Mouse (Mus musculus) limb, embryonic 15.5 days (tissue): ENCODE data around the gene Ppp1r8. TPM values are rescaled to one million over a fixed set of nuclear protein-coding genes. Genes with fewer than 3 reads are reported as not detected.
A peak's percentile ranks its signal among the peaks of the same experiment; 100 is the strongest.

Experiments used
- ATAC-seq: fragments of 200-750 bp; cut with Nextera tagmentation; 2 replicates; pipeline ENCODE4 v1.8.0; 2017; ENCODE audit warnings: low read depth, moderate TSS enrichment; ENCODE audit not compliant: insufficient number of reproducible peaks, low FRiP score, low TSS enrichment
- H3K27ac ChIP-seq: fragments of 300-500 bp; sonication (generic); 2 replicates; pipeline ENCODE4 v1.5.1; 2015; ENCODE audit warnings: moderate library complexity, mild to moderate bottlenecking, inconsistent platforms
- H3K27me3 ChIP-seq: fragments of 300-500 bp; sonication (generic); 2 replicates; pipeline ENCODE4 v1.6.1; 2015; ENCODE audit warnings: inconsistent platforms
- H3K36me3 ChIP-seq: fragments of 300-500 bp; sonication (generic); 2 replicates; pipeline ENCODE4 v1.6.1; 2015; ENCODE audit warnings: inconsistent platforms
- H3K4me1 ChIP-seq: fragments of 300-500 bp; sonication (generic); 2 replicates; pipeline ENCODE4 v1.6.1; 2015; ENCODE audit warnings: inconsistent platforms
- H3K4me2 ChIP-seq: fragments of 300-500 bp; sonication (generic); 2 replicates; pipeline ENCODE4 v1.6.1; 2015; ENCODE audit warnings: mild to moderate bottlenecking, inconsistent platforms
- H3K4me3 ChIP-seq: fragments of 300-500 bp; sonication (generic); 2 replicates; pipeline ENCODE4 v1.5.1; 2015; ENCODE audit warnings: mild to moderate bottlenecking, inconsistent platforms
- H3K9ac ChIP-seq: fragments of 300-500 bp; sonication (generic); 2 replicates; pipeline ENCODE4 v1.6.1; 2015; ENCODE audit warnings: inconsistent platforms
- H3K9me3 ChIP-seq: fragments of 300-500 bp; sonication (generic); 2 replicates; pipeline ENCODE4 v1.6.1; 2016; ENCODE audit warnings: inconsistent platforms
- WGBS: fragments of 180-500 bp; shearing (Covaris S2); methylation state at CpG from one replicate; pipeline ENCODE4 v1.1.7; 2015; 5-methylcytosine and 5-hydroxymethylcytosine counted together
- polyA plus RNA-seq: library from polyadenylated mRNA; unstranded; fragments of >200 nt; fragmentation: Nextera tagmentation; extraction: Ambion mirVana; gene quantifications from 2 replicates; pipeline ENCODE4 v1.2.1, GENCODE M21; 2015

Ppp1r8 gene
- polyA plus RNA-seq: 40.2 and 51.9 TPM in 2 replicates

- no peaks in the 10 kb centered on the region for H3K27me3 ChIP-seq
- H3K27ac ChIP-seq: peak within 1 kb of the TSS; percentile 78
- H3K9ac ChIP-seq: peak within 1 kb of the TSS; percentile 84
- peaks cover 7% of the 10 kb centered on the region for H3K4me1 ChIP-seq
- ATAC-seq: peak; percentile 96
- H3K4me3 ChIP-seq: peak within 1 kb of the TSS; percentile 79
- peak within 1 kb of the TSS; percentile 66 for H3K4me2 ChIP-seq
- WGBS: under 1% methylated on average over 40 of the region's 40 CpGs
- no peaks in the 10 kb centered on the region for H3K9me3 ChIP-seq
- peaks cover 25% of the 10 kb centered on the region for H3K36me3 ChIP-seq
These were observed at the start of gene Ppp1r8 for GRCm38 (mm10) chr4:132842970-132843704. TSS of gene Ppp1r8 (minus strand) at chr4:132843169.

- peak overlapping the region; percentile 88 for H3K27ac ChIP-seq
- no peaks in the 10 kb centered on the region for H3K9me3 ChIP-seq
- WGBS: 7% methylated on average over 9 of the region's 9 CpGs
- peaks cover 18% of the 10 kb centered on the region for H3K4me1 ChIP-seq
- peaks cover 13% of the 10 kb centered on the region; the same call in 1 of the 2 replicates for H3K36me3 ChIP-seq
- no peaks in the 10 kb centered on the region for H3K27me3 ChIP-seq
- peak overlapping the region; percentile 97 for H3K4me3 ChIP-seq
- ATAC-seq: no peak
- H3K4me2 ChIP-seq: peak overlapping the region; percentile 83
- H3K9ac ChIP-seq: peak overlapping the region; percentile 89
These were observed 41.9 kb upstream of the Ppp1r8 start for GRCm38 (mm10) chr4:132884844-132885374.

- peak; percentile 89 for ATAC-seq
These were observed 41.3 kb upstream of the Ppp1r8 start, which contains the start of gene Stx12 for GRCm38 (mm10) chr4:132884064-132884843. TSS of gene Stx12 (minus strand) at chr4:132884509.

GRCm38 (mm10) chr4:132883561-132884063, 40.6 kb upstream of the Ppp1r8 start:
- peaks cover 18% of the 10 kb centered on the region for H3K4me1 ChIP-seq
- H3K27me3 ChIP-seq: no peaks in the 10 kb centered on the region
- no peaks in the 10 kb centered on the region for H3K9me3 ChIP-seq
- peak; percentile 37; the same call in 1 of the 2 replicates for ATAC-seq
- peak overlapping the region; percentile 88 for H3K27ac ChIP-seq
- WGBS: 1% methylated on average over 21 of the region's 21 CpGs
- peak overlapping the region; percentile 89 for H3K9ac ChIP-seq
- H3K4me2 ChIP-seq: peak overlapping the region; percentile 83
- H3K4me3 ChIP-seq: peak overlapping the region; percentile 97
- H3K36me3 ChIP-seq: peaks cover 19% of the 10 kb centered on the region; the same call in 1 of the 2 replicates

More at GRCm38 (mm10) chr4:132884064-132884843, 41.3 kb upstream of the Ppp1r8 start, which contains the start of gene Stx12:
- H3K27ac ChIP-seq: peak within 1 kb of the TSS; percentile 88
- H3K4me1 ChIP-seq: peaks cover 18% of the 10 kb centered on the region
- no peaks in the 10 kb centered on the region for H3K9me3 ChIP-seq
- peak within 1 kb of the TSS; percentile 89 for H3K9ac ChIP-seq
- under 1% methylated on average over 72 of the region's 72 CpGs for WGBS
- no peaks in the 10 kb centered on the region for H3K27me3 ChIP-seq
- peaks cover 19% of the 10 kb centered on the region; the same call in 1 of the 2 replicates for H3K36me3 ChIP-seq
- H3K4me3 ChIP-seq: peak within 1 kb of the TSS; percentile 97
- peak within 1 kb of the TSS; percentile 83 for H3K4me2 ChIP-seq

GRCm38 (mm10) chr4:132874363-132875097, 31.6 kb upstream of the Ppp1r8 start:
- Histone ChIP-seq H3K4me2 (no peak overlapping the region), H3K9ac (no peak overlapping the region), H3K27me3 (no peaks in the 10 kb centered on the region), H3K27ac (no peak overlapping the region), H3K9me3 (no peaks in the 10 kb centered on the region), H3K4me1 (no peaks in the 10 kb centered on the region), H3K4me3 (no peak overlapping the region), H3K36me3 (peaks cover 29% of the 10 kb centered on the region)
- WGBS: 91% methylated on average over 7 of the region's 7 CpGs
- ATAC-seq: no peak

GRCm38 (mm10) chr4:132873481-132874362, 30.8 kb upstream of the Ppp1r8 start:
- H3K4me1 ChIP-seq: no peaks in the 10 kb centered on the region
- no peaks in the 10 kb centered on the region for H3K27me3 ChIP-seq
- ATAC-seq: no peak
- WGBS: 87% methylated on average over 11 of the region's 11 CpGs
- peaks cover 34% of the 10 kb centered on the region for H3K36me3 ChIP-seq
- H3K27ac ChIP-seq: no peak overlapping the region
- no peaks in the 10 kb centered on the region for H3K9me3 ChIP-seq
- H3K4me3 ChIP-seq: no peak overlapping the region
- no peak overlapping the region for H3K4me2 ChIP-seq
- H3K9ac ChIP-seq: no peak overlapping the region

GRCm38 (mm10) chr4:132871116-132871515, 28.1 kb upstream of the Ppp1r8 start:
- H3K4me3 ChIP-seq: no peak overlapping the region

GRCm38 (mm10) chr4:132864856-132865255, 21.9 kb upstream of the Ppp1r8 start:
- H3K4me2 ChIP-seq: no peak overlapping the region
- no peak overlapping the region for H3K27ac ChIP-seq
- WGBS: 79% methylated on average over 2 of the region's 2 CpGs
- peaks cover 81% of the 10 kb centered on the region for H3K36me3 ChIP-seq
- H3K4me3 ChIP-seq: no peak overlapping the region
- no peaks in the 10 kb centered on the region for H3K9me3 ChIP-seq
- H3K4me1 ChIP-seq: no peaks in the 10 kb centered on the region
- ATAC-seq: no peak
- no peaks in the 10 kb centered on the region for H3K27me3 ChIP-seq
- H3K9ac ChIP-seq: no peak overlapping the region

More at GRCm38 (mm10) chr4:132871116-132871515, 28.1 kb upstream of the Ppp1r8 start:
- Histone ChIP-seq H3K4me2 (no peak overlapping the region), H3K27me3 (no peaks in the 10 kb centered on the region), H3K9ac (no peak overlapping the region), H3K36me3 (peaks cover 59% of the 10 kb centered on the region), H3K27ac (no peak overlapping the region), H3K9me3 (no peaks in the 10 kb centered on the region), H3K4me1 (no peaks in the 10 kb centered on the region)
- WGBS: 93% methylated on average over 3 of the region's 3 CpGs
- ATAC-seq: no peak

- Histone ChIP-seq H3K27me3 (no peaks in the 10 kb centered on the region), H3K4me1 (no peaks in the 10 kb centered on the region), H3K9ac (no peak overlapping the region), H3K9me3 (no peaks in the 10 kb centered on the region), H3K4me3 (no peak overlapping the region), H3K4me2 (no peak overlapping the region), H3K27ac (no peak overlapping the region), H3K36me3 (peaks cover 79% of the 10 kb centered on the region)
- no peak for ATAC-seq
- 94% methylated on average over 13 of the region's 13 CpGs for WGBS
These were observed 20.0 kb upstream of the Ppp1r8 start for GRCm38 (mm10) chr4:132863012-132863411.

GRCm38 (mm10) chr4:132860880-132861279, 17.9 kb upstream of the Ppp1r8 start:
- peaks cover 79% of the 10 kb centered on the region for H3K36me3 ChIP-seq
- 90% methylated on average over 1 of the region's 1 CpGs for WGBS
- no peaks in the 10 kb centered on the region for H3K27me3 ChIP-seq
- H3K27ac ChIP-seq: no peak overlapping the region
- no peak for ATAC-seq
- no peaks in the 10 kb centered on the region for H3K9me3 ChIP-seq
- H3K4me2 ChIP-seq: no peak overlapping the region
- H3K4me3 ChIP-seq: no peak overlapping the region
- no peaks in the 10 kb centered on the region for H3K4me1 ChIP-seq
- no peak overlapping the region for H3K9ac ChIP-seq
